Mouse (Mus musculus) intestine, embryonic 14.5 days (tissue): ENCODE results near the gene Abhd11. TPM values are rescaled to one million over a fixed set of nuclear protein-coding genes. Genes with fewer than 3 reads are reported as not detected.

Experiments
- ATAC-seq: fragments of 200-750 bp; cut with Nextera tagmentation; replicated peaks from 2 replicates; pipeline ENCODE4 v1.8.0; 2017; ENCODE audit warnings: low read depth, moderate number of reproducible peaks, moderate TSS enrichment, moderate library complexity; ENCODE audit not compliant: low FRiP score, low TSS enrichment
- DNase-seq: peaks from one replicate; pipeline ENCODE4 v3.0.0-alpha.2; 2018; ENCODE audit warnings: low spot score
- H3K27ac ChIP-seq: fragments of 300-500 bp; sonication (generic); 2 replicates; pipeline ENCODE4 v1.5.1; 2014; ENCODE audit warnings: low read depth, mild to moderate bottlenecking, control low read depth
- H3K27me3 ChIP-seq: fragments of 300-500 bp; sonication (generic); replicated peaks from 2 replicates; pipeline ENCODE4 v1.6.1; 2014; ENCODE audit warnings: low read length, control low read depth; ENCODE audit not compliant: control insufficient read depth, insufficient read depth
- H3K36me3 ChIP-seq: fragments of 300-500 bp; sonication (generic); 2 replicates; pipeline ENCODE4 v1.6.1; 2014; ENCODE audit warnings: low read length, control low read depth; ENCODE audit not compliant: control insufficient read depth, insufficient read depth
- H3K4me1 ChIP-seq: fragments of 300-500 bp; sonication (generic); replicated peaks from 2 replicates; pipeline ENCODE4 v1.6.1; 2014; ENCODE audit warnings: low read length, control low read depth, mixed read lengths; ENCODE audit not compliant: control insufficient read depth, insufficient read depth
- H3K4me2 ChIP-seq: fragments of 300-500 bp; sonication (generic); 2 replicates; pipeline ENCODE4 v1.6.1; 2014; ENCODE audit warnings: low read length
- H3K4me3 ChIP-seq: fragments of 300-500 bp; sonication (generic); 2 replicates; pipeline ENCODE4 v1.5.1; 2014; ENCODE audit warnings: low read depth, low read length, control low read depth, mixed read lengths
- H3K9ac ChIP-seq: fragments of 300-500 bp; sonication (generic); 2 replicates; pipeline ENCODE4 v1.6.1; 2014; ENCODE audit warnings: mild to moderate bottlenecking, low read length
- H3K9me3 ChIP-seq: fragments of 300-500 bp; sonication (generic); 2 replicates; pipeline ENCODE4 v1.6.1; 2016; ENCODE audit warnings: low read length, control low read depth; ENCODE audit not compliant: control insufficient read depth
- WGBS: fragments of 180-500 bp; shearing (Covaris S2); extraction: QIAGEN DNeasy Blood & Tissue Kit; methylation state at CpG from one replicate; pipeline ENCODE4 v1.1.7; 2014; 5-methylcytosine and 5-hydroxymethylcytosine counted together
- polyA plus RNA-seq: library from polyadenylated mRNA; unstranded; fragments of >200 nt; fragmentation: Nextera tagmentation; extraction: Ambion mirVana; gene quantifications from 2 replicates; pipeline ENCODE4 v1.2.1, GENCODE M21; 2014

Gene Abhd11
- polyA plus RNA-seq, 1 experiment from 2014 or later, result 99.7 TPM

- 64% methylated on average over 20 of the region's 20 CpGs for WGBS
- no peaks in the 10 kb centered on the region for H3K9me3 ChIP-seq
- ATAC-seq (peak; percentile 52), DNase-seq (no peak)
- H3K4me3 ChIP-seq, result no peak overlapping the region
- H3K4me1 ChIP-seq, result peaks cover 4% of the 10 kb centered on the region; the same call in 1 of the 2 replicates
- H3K27me3 ChIP-seq, result no peaks in the 10 kb centered on the region
- H3K4me2 ChIP-seq, result no peak overlapping the region
- H3K36me3 ChIP-seq, result no peaks in the 10 kb centered on the region
- H3K27ac ChIP-seq, result peak overlapping the region; percentile 90
- H3K9ac ChIP-seq, result peak overlapping the region; percentile 13; the same call in 1 of the 2 replicates
Measured at GRCm38 (mm10) chr5:134967164-134967944, 41.6 kb upstream of the Abhd11 start.

DNA sequence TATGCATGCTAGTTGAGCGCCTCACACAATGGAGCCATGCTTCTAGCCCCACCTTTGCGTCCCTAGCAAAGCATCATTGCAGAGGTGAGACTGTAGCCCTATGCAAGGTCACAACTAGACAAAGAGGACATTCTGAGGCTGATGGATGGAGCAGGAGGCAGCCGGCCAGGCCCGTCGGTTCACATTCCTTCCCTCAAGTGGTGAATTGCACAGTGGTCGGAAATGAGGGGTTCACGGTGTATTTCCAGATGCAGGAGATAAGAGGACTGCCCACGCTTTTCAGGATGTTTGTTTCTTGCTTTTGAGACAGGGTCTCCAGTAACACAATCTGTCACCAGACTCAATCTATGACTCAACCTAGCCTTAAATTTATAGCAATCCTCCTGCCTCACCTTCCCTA is 38.3 kb upstream of the Abhd11 start:
- no peaks in the 10 kb centered on the region for H3K36me3 ChIP-seq
- ATAC-seq (no peak), DNase-seq (no peak)
- no peak overlapping the region for H3K4me3 ChIP-seq
- 51% methylated on average over 8 of the region's 8 CpGs for WGBS
- no peak overlapping the region for H3K4me2 ChIP-seq
- no peaks in the 10 kb centered on the region for H3K27me3 ChIP-seq
- H3K9ac ChIP-seq, result no peak overlapping the region
- no peak overlapping the region for H3K27ac ChIP-seq
- no peaks in the 10 kb centered on the region for H3K9me3 ChIP-seq
- peaks cover 4% of the 10 kb centered on the region; the same call in 1 of the 2 replicates for H3K4me1 ChIP-seq

- DNase-seq, result no peak
- no peaks in the 10 kb centered on the region for H3K4me1 ChIP-seq
- H3K4me3 ChIP-seq, result no peak overlapping the region
- H3K9me3 ChIP-seq, result no peaks in the 10 kb centered on the region
- ATAC-seq, result no peak
- H3K4me2 ChIP-seq, result no peak overlapping the region
- no peaks in the 10 kb centered on the region for H3K27me3 ChIP-seq
- no peaks in the 10 kb centered on the region for H3K36me3 ChIP-seq
- no peak overlapping the region for H3K27ac ChIP-seq
- no peak overlapping the region for H3K9ac ChIP-seq
Measured at GRCm38 (mm10) chr5:134973081-134973480, 35.9 kb upstream of the Abhd11 start.

DNA sequence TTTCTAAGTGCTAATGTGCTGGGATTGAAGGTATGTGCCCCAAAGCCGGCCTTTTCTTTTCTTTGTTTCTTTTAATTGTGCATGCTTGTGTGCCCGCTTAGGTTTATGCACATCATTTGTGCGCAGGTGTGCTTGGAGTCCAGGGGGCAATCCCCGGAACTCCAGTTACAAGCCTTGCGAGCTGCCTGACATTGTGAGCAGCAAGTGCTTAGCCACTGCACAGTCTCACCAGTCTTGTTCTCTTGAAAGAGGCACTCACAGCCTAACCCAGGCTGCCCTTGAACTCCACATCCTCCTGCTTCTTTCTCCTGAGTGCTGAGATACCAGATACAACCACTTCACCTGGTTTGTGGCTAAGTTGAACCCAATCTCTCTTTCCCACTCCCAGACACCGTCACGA is 35.4 kb upstream of the Abhd11 start:
- H3K4me3 ChIP-seq, result no peak overlapping the region
- no peak for ATAC-seq
- 84% methylated on average over 7 of the region's 7 CpGs for WGBS
- H3K9ac ChIP-seq, result no peak overlapping the region
- DNase-seq, result no peak
- no peaks in the 10 kb centered on the region for H3K9me3 ChIP-seq
- no peaks in the 10 kb centered on the region for H3K27me3 ChIP-seq
- H3K4me1 ChIP-seq, result no peaks in the 10 kb centered on the region
- no peaks in the 10 kb centered on the region for H3K36me3 ChIP-seq
- H3K27ac ChIP-seq, result no peak overlapping the region
- H3K4me2 ChIP-seq, result no peak overlapping the region

DNA sequence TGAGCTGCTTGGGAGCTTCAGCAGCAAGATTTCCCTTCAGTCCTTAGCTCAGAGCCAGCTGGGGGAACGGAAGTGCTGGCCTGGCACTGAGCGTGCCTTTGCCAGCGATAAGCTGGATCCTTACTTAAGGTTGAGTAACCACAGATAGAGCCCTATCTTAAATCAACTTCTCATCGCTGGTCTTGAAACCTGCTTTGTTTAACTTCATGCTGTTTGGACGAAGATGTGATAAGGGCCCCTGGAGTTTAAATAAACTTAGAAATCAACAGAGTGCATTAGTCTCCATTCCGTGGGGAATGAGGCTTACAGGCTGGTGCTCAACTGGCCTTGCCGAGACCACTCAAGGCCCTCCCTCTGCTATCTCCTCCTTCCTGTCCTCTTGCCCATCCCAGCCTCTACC is 34.7 kb upstream of the Abhd11 start:
- 22% methylated on average over 7 of the region's 7 CpGs for WGBS
- Histone ChIP-seq H3K9ac (no peak overlapping the region), H3K36me3 (no peaks in the 10 kb centered on the region), H3K27ac (no peak overlapping the region), H3K27me3 (no peaks in the 10 kb centered on the region), H3K4me3 (no peak overlapping the region), H3K4me2 (no peak overlapping the region), H3K4me1 (no peaks in the 10 kb centered on the region), H3K9me3 (no peaks in the 10 kb centered on the region)
- DNase-seq (no peak), ATAC-seq (no peak)

GRCm38 (mm10) chr5:134974921-134975320 is 34.0 kb upstream of the Abhd11 start:
- Histone ChIP-seq H3K4me1 (no peaks in the 10 kb centered on the region), H3K27ac (no peak overlapping the region), H3K27me3 (no peaks in the 10 kb centered on the region), H3K36me3 (no peaks in the 10 kb centered on the region), H3K9me3 (no peaks in the 10 kb centered on the region), H3K4me3 (no peak overlapping the region), H3K9ac (no peak overlapping the region), H3K4me2 (no peak overlapping the region)
- WGBS, result 52% methylated on average over 2 of the region's 2 CpGs
- DNase-seq (no peak), ATAC-seq (no peak)

DNA sequence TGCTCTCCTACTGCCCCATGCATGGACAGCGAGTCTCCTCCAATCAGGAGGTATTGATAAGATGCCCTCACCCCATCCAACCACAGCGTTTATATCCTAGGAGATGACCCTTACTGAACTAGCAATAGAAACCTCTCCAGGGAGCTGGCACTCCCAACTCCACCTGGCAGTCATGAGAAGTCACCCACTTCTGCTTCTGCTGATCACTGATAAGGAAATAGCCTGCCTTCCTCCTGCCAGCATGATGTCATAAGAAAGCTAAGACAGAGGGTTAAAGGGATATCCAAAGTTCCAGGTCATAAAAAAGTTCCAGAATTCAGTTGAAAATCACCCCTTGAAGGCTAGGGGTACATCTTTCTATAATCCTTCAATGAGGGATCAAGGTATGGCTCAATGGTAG is 32.8 kb upstream of the Abhd11 start:
- Histone ChIP-seq H3K9ac (no peak overlapping the region), H3K4me1 (no peaks in the 10 kb centered on the region), H3K4me3 (no peak overlapping the region), H3K27ac (no peak overlapping the region), H3K4me2 (no peak overlapping the region), H3K27me3 (no peaks in the 10 kb centered on the region), H3K9me3 (no peaks in the 10 kb centered on the region), H3K36me3 (no peaks in the 10 kb centered on the region)
- ATAC-seq (no peak), DNase-seq (no peak)
- 92% methylated on average over 2 of the region's 2 CpGs for WGBS

DNA sequence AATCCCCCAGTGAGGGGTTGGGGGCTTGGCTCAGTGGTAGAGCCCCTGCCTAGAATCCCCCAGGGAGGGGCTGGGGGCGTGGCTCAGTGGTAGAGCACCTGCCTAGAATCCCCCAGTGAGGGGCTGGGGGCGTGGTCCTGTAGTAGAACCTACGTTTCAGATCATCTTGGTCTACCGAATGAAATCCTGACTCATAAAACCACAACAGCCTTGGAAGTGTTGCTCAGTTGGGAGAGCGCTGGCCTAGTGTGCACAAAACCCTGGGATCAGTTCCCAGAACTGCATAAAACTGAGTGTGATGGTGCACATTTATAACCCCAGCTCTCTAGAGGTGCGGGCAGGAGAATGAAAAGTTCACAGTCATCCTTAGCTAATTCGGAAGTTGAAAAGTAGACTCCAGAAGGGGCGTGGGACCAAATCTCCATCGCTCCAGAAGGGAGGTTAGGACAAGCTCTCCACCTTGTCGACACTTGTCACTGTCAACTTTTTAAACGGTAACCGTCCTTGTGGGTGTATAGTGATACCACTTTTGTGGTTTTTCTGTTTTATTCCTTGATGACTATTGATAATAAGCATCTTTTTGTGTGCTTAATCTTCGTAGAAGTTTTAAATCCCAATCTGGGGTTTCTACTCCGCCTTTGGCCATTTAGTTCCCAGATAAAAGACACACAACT is 32.2 kb upstream of the Abhd11 start:
- H3K9ac ChIP-seq, result no peak overlapping the region
- H3K36me3 ChIP-seq, result no peaks in the 10 kb centered on the region
- H3K4me3 ChIP-seq, result no peak overlapping the region
- no peak overlapping the region for H3K4me2 ChIP-seq
- WGBS, result 85% methylated on average over 14 of the region's 14 CpGs
- no peak for ATAC-seq
- DNase-seq, result no peak
- H3K27me3 ChIP-seq, result no peaks in the 10 kb centered on the region
- H3K4me1 ChIP-seq, result no peaks in the 10 kb centered on the region
- no peaks in the 10 kb centered on the region for H3K9me3 ChIP-seq
- H3K27ac ChIP-seq, result no peak overlapping the region

- DNase-seq (no peak), ATAC-seq (no peak)
- Histone ChIP-seq H3K9ac (no peak overlapping the region), H3K27ac (no peak overlapping the region), H3K4me2 (no peak overlapping the region), H3K4me1 (no peaks in the 10 kb centered on the region), H3K9me3 (no peaks in the 10 kb centered on the region), H3K36me3 (no peaks in the 10 kb centered on the region), H3K27me3 (no peaks in the 10 kb centered on the region), H3K4me3 (no peak overlapping the region)
- WGBS, result 87% methylated on average over 4 of the region's 4 CpGs
Measured at GRCm38 (mm10) chr5:134977837-134978236, 31.1 kb upstream of the Abhd11 start.
